Mouse (Mus musculus): ENCODE results near the gene Nynrin. TPM values are rescaled to one million over a fixed set of nuclear protein-coding genes. Genes with fewer than 3 reads are reported as not detected.

Gene Nynrin
- polyA plus RNA-seq (2012): 0.05 and 0.06 TPM in 2 replicates

DNA sequence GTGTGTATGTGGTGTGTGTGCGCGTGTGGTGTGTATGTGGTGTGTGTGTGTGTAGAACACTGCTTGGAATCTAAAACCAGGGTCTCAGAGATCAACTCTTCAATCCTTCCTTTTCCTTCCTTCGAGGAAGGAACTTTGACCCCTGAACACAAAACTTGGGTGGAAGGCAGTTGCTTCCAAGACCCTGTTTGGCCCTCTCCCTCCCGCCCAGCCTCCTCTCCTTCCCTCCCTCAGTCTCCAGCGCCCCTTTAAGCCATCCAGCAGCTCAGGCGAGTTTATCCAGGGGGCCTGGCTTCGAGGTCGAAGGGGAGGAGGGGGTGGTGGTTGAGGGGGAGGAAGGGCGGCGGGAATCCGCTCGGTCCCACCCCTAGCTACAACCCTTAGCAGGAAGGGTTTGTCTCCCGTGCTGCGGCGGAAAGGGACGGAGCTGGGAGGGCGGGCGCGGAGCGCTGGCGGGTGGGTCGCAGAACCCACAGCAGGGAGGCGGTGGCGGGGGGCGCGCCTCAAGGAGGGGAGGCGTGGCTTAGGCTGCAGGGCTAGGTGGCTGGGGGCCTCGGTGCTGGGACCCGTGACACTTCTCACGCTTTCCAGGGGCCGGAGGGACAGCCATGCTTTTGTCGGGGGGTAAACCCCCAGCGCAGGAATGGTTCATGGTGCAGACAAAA is at the start of gene Nynrin:
Nynrin (plus strand) TSS at position 390 of the 665 bp plus-strand sequence.
- no peak for TF ChIP-seq GATA1 (IDR thresholded peaks at IDR 0.05; ENCODE audit: low read length)

DNA sequence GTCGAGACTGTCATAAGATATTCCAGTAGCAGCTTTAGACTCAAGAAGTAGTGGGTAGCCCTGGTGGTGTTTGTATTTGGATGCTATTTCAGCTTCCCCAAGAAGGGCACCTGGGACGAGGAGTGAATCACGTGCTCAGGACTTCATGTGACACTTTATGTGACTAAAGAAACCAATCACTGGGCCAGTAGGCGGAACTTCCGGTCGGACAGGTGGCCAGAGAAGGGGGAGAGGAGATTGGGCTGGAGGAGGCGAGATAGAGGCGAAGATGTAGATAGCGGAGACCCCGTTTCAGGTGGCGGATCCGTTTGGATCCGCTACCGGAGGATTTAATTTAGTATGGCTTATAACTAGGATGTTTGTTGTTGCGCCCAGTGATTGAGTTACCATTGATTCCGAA is 38.9 kb upstream of the Nynrin start:
- TF ChIP-seq GATA1 (IDR thresholded peaks at IDR 0.05; ENCODE audit: low read length): no peak

DNA sequence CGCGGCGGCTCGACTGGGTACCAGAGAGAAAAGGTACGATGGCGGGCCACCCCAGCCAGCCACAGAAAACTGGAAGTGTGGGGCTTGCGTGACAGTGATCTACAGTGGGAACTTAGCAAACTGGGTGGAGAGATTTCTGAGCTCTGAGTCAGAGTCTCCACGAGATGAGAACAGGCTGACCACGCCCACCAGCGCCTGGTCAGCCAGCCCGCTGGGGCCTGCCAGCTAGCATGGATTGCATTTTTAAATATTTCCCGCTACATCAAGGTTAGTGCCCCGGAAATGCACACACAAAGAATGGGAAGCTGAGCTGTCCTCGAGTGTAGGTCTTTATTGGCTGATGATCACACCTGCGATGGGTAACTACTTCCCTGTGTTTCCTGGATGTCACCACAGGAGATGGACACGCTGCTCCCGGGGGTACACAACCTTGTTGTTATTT is 38.5 kb upstream of the Nynrin start:
- TF ChIP-seq GATA1 (IDR thresholded peaks at IDR 0.05; ENCODE audit: low read length): no peak

DNA sequence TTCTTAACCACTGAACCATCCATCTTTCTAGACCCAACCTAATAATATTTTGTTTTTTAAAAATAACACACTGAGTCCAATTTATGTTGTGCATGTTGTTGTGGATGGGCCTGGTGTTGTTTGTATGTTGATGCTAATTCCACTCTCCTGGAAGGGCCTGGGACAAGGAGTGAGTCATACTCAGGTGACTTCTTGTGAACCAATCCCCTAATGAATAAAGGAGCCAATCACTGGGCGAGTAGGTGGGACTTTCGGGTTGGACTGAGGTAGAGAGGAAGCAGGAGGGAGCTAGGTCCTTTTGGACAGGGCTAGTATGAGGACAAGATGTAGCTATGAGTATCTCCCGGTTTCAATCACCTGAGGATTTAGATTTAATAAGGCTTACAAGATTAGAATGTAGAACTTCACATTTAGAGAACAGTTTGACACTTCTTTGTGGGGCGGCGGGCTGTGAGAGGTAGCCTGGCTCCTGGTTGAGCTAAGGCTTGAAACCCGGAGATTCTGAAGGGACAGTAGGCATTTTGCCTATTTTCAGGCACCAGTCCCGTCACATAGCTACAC is 33.9 kb upstream of the Nynrin start:
- TF ChIP-seq GATA1 (IDR thresholded peaks at IDR 0.05; ENCODE audit: low read length): no peak

DNA sequence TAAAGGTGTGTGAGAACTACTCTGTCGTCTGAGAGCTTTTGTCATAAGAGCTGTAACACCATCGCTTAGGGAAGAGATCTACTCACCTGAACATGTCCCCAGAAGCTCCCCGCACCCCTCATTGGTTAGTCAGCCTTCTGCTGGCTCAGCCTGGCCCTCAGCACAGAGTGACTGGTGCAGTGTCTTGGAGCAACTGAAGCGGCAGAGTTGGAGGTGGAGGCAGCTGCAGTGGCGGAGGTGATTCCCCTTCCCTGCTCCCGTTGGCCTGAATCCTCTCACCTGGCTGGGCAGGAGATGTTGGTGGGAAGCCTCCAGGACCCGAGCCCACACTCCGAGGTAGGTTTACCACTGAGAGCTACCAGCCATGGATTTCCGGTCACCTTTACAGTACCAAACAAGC is 33.2 kb upstream of the Nynrin start:
- no peak for TF ChIP-seq GATA1 (IDR thresholded peaks at IDR 0.05; ENCODE audit: low read length)

DNA sequence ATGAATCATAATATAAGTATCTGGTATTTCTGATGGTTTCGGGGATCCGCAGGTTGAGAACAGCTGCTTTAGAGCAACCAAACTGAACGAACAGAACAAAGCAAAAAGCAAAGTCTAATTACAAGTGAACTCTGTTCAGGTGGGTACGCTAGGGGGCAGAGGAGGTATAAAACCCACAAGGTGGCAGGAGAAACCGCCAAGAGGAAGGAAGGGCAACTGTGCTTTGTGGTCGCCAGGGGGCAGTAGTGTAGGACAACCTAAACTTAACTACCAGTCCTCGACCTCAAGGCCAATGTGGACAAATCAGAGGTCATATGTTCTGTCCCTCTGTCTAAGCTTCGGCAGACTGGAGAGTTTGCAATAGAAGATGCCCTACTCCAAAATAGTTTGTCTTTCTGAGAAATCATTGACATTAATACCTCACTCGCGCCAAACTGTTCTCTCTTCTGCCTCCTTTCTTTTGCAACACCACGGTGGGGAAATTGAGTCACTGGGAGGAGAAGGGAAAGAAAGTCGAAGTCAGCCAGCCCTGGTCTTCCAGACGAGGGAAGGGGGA is 31.3 kb upstream of the Nynrin start:
- TF ChIP-seq GATA1 (IDR thresholded peaks at IDR 0.05; ENCODE audit: low read length): no peak

DNA sequence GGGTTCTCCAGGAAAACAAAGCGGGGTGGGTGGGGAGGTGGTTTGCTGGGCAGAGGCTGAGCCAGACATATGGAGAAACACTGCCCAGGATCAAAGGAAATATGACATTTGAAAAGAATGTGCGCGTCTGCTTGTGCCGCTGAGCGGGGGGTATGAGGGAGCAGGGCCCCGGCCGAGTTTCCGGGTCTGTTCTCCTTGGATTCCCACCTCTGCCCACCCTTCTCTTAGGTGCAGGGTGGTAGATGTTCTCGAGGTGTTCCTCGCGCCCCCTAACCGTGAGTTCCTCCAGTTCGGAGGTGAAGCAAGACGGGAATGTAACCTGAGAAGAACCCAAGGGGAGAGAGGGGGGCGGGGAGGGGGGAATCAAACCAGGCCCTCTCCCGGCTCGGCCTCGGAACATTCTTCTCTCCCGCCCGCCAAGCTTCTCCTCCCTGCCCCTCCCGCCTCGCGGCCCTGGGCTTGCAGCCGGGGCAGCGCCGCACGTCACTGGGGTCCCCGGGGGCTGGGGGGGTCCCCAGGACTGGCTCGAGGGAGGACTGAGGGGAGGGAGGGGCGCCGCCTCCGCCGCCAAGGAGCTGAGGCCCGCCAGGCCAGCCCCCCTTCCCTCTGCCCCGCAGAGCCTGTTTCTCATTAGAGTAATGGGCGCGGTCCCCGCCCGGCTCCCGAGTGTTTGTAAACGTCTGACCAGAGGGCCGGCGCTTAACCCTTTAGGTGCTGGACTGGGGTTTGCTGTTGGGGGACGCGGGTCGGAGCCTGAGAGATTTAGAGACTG is 30.6 kb upstream of the Nynrin start, which contains the start of gene Nfatc4:
Nfatc4 (plus strand) TSS at position 154 of the 772 bp plus-strand sequence.
- no peak for TF ChIP-seq GATA1 (IDR thresholded peaks at IDR 0.05; ENCODE audit: low read length)

DNA sequence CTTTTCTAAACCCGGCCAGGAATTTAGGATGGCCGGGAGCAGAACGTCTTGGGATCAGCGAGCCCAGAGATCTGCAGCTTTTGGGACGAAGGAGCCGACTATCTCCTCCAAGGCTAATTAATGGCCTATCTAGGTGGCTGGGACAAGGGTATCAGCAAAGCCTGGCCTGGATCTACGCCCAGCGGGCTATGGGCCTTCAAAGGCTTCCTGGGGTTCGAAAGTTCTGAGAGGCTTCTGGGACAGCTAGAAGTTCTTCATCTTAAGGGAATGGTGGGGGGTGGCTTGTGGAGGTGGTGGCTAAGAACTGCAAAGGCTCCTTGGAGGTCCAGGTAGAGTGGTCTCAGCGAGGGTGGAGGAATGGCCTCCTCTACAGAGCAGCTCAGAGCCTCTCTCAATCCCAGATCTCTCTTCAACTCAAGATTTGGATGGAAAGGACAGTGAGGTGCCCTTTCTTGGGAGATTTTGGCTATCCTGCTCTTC is 29.8 kb upstream of the Nynrin start:
- no peak for TF ChIP-seq GATA1 (IDR thresholded peaks at IDR 0.05; ENCODE audit: low read length)

DNA sequence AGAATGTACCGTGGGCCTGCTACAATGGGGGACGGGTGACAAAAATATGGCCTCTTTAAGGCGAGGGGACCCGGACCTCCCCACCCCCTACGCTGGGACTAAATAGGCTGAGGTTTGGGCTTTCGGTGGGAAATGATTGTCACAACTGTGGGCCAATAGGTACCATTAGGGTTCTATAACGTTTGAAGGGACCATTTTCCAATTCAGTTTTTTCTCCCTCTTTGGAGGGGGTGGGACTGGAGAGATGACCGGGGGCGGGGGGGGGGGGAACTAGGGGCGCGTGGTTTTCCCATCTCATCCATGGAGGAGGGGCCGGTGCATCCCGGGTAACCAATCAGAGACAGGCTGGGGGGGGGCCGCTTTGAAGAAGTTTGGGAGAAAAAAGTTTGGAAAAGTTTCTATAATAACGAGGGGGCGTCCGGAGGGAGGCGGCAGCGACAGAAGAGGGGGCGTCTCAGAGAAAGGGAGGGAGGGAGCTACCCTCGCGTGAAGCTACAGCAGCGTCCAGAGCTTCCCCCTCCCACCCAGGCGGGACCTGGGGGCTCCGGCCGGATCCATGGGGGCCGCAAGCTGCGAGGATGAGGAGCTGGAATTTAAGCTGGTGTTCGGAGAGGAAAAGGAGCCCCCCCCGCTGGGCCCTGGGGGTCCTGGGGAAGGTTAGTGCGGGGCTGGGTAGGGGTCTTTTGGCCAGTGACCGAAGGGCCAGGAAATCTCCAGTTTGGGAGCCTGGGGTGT is 29.2 kb upstream of the Nynrin start:
- TF ChIP-seq GATA1 (IDR thresholded peaks at IDR 0.05; ENCODE audit: low read length): no peak

DNA sequence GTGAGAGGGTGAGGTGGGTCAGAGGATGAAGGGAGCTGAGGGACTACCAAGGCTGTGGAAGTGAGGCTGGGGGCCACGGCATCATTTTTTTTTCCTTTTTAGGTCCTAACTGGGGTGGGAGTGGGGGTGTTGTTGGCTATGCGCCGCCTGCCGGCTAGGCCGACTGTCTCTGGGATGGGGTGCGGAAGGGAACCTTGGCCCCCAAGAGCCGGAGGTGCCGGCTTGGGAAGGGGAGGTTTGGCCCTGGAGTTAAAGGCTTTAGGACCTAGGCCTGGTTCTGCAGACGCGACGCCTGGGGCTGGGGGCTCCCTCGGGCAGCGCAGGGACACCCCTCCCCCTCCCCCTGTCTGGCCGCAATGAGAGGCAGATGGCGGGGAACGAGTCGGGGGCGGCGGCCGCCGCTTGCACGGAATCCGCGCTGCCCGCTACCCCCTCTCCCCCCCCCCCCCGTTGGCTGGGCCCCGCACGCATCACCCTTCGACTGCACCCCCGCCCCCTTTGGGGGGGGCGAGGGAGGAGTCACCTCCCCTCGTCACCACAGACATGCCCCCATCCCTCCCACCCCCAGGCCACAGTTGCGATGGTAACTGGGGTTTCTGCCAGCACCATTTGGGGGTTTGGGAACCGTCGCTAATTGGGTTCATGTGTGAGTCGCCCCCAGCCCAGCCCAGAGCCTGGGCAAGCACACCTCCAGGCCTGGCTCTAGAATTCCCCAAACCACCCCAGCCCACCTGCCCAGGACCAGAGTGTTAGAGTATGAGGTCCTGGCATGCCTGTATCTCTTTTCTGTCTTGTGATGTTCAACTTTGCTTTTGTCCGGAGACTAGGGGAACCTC is 28.4 kb upstream of the Nynrin start:
- TF ChIP-seq GATA1 (IDR thresholded peaks at IDR 0.05; ENCODE audit: low read length): no peak

DNA sequence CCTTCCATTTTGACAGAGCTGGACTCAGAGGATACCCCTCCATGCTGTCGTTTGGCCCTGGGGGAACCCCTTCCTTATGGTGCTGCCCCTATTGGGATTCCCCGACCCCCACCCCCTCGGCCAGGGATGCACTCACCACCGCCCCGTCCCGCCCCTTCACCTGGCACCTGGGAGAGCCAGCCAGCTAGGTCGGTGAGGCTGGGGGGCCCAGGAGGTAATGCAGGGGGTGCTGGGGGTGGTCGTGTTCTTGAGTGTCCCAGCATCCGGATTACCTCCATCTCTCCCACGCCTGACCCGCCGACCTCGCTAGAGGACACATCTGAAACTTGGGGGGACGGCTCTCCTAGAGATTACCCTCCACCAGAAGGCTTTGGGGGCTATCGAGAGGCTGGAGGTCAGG is 27.7 kb upstream of the Nynrin start:
- no peak for TF ChIP-seq GATA1 (IDR thresholded peaks at IDR 0.05; ENCODE audit: low read length)

DNA sequence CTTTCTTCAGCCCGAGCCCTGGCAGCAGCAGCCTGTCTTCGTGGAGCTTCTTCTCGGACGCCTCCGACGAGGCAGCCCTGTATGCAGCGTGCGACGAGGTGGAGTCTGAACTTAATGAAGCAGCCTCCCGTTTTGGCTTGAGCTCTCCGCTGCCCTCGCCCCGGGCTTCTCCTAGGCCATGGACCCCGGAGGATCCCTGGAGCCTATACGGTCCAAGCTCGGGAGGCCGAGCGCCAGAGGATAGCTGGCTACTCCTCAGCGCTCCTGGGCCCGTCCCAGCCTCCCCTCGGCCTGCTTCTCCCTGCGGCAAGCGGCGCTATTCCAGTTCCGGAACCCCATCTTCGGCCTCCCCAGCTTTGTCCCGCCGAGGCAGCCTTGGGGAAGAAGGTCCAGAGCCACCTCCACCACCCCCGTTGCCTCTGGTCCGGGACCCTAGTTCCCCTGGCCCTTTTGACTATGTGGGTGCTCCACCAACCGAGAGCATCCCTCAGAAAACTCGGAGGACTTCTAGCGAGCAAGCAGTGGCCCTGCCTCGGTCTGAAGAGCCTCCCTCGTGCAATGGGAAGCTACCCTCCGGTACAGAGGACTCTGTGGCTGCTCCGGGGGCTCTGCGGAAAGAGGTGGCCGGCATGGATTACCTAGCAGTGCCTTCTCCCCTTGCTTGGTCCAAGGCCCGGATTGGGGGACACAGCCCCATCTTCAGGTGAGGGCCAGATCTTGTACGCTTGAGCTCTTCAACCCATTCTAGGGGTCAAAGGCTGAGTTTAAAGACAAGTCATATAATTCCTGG is 27.1 kb upstream of the Nynrin start:
- TF ChIP-seq GATA1 (IDR thresholded peaks at IDR 0.05; ENCODE audit: low read length): no peak

DNA sequence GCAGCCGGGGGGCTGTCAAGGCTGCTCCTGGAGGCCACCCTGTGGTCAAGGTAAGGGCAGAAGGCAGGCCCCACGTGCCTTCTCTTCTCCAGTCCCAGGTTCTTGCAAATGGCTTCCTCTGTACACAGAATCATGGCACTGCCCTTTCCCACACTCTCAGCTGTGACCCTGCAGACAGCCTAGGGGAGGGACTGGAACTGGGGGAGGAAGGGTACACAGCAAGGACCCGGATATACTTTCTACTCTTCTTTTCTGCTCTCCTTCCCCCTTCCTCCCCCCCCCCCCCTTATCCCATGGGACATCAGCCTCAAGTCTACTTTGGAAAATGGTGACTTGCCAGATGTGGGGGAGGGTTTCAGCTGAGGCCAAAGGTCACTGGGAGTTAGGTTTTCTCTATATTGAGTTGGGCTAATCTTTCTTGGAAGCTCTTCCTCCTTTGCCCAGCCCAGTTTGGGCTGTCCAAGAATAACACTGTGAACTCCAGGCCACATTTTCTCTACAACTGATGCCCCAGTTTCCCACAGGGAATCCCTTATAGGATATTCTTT is 25.0 kb upstream of the Nynrin start:
- TF ChIP-seq GATA1 (IDR thresholded peaks at IDR 0.05; ENCODE audit: low read length): no peak
